Mouse (Mus musculus): Measurements from ENCODE around the gene Tfb1m. TPM values are rescaled to one million over a fixed set of nuclear protein-coding genes. Genes with fewer than 3 reads are reported as not detected.

Tfb1m gene
- polyA plus RNA-seq (2016; fragmentation: Nextera tagmentation; extraction: Ambion mirVana) = 23.5 and 27.2 TPM in 2 replicates

DNA sequence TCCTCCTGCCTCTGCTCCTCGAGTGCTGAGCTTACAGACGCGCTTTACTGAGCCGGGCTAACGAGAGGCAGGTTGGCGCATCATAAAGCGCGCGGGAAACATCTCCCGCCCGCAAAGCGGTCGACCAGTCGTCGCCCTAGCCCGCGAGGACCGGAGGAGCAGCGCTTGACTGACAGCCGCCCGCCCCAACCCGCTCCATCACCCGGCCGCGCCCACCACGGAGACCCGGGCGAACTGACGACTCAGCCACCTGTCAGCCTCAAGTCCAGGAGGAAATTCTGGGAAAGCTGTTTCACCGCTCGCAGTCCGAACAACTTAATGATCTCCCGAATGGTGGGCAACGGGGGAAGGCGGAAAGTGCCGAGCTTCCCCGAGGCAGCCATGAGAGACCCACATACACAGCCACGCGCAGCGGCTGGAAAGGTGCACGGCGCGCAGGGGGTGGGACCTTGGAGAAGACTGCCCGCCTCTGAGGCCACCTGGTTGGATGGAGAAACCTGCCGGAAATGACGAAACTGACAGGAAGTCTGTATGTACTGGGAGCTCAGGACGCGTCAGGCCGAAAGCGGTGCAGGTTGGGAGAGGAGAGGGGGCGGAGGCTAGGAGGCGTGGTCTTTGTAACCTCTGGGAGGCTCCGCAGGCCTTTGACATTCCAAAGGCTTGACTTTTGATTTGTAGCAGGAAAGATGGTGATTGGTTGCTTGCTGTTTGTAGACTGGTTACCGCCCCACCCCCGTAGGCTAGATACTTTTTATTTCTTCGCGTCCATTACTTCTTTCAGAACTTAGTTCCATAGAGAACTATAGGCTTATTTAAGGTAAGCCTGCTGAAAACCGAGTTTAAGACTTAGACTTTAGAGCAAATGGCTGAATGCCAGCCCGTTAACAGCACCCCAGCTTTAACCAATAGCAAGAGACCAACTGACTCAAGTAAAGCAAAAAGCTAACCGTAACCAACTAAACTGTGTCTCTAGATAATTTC, at the start of gene Tfb1m:
Gene Tfb1m (minus strand): TSS at position 451 of the 981 bp plus-strand sequence.
- no peaks in the 10 kb centered on the region for H3K9me3 ChIP-seq
- WGBS = under 1% methylated on average over 60 of the region's 60 CpGs
- peak within 1 kb of the TSS; percentile 90 for H3K27ac ChIP-seq
- H3K4me3 ChIP-seq = peak within 1 kb of the TSS; percentile 68
- H3K27me3 ChIP-seq (ENCODE audit: poor library complexity, severe bottlenecking) = no peaks in the 10 kb centered on the region
- peaks cover 8% of the 10 kb centered on the region for H3K36me3 ChIP-seq (replicated peaks)
- H3K4me1 ChIP-seq = peaks cover 27% of the 10 kb centered on the region
- DNase-seq (ENCODE audit: extremely low spot score, low spot score) = peak; percentile 98

- no peak overlapping the region for H3K27ac ChIP-seq
- WGBS = 91% methylated on average over 6 of the region's 6 CpGs
- no peaks in the 10 kb centered on the region for H3K27me3 ChIP-seq (ENCODE audit: poor library complexity, severe bottlenecking)
- H3K9me3 ChIP-seq = no peaks in the 10 kb centered on the region
- H3K4me1 ChIP-seq = no peaks in the 10 kb centered on the region
- H3K4me3 ChIP-seq = no peak overlapping the region
- no peaks in the 10 kb centered on the region for H3K36me3 ChIP-seq (replicated peaks)
- no peak for DNase-seq (ENCODE audit: extremely low spot score, low spot score)
Observed at GRCm38 (mm10) chr17:3602954-3603672, 45.5 kb upstream of the Tfb1m start.

DNA sequence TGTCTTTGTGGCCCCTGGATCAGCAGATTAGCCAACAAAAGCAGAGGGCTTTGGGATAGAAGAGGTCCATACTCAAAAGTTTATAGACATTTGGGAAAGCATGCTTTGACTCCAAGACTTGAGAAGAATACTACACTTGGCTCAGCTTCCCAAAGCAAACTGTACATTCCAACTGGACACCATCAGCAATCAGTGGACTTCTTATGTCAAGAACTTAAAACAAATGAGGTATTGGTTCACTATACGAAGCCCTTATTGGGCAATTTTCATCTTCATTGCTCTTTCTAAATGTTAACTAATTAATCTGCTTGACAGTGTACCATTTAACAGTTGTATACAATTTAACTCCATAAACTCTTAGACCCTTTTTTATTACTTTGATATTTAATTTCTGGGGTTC, 40.8 kb upstream of the Tfb1m start:
- no peaks in the 10 kb centered on the region for H3K36me3 ChIP-seq (replicated peaks)
- H3K4me1 ChIP-seq = no peaks in the 10 kb centered on the region; the same call in 1 of the 2 replicates
- no peaks in the 10 kb centered on the region for H3K9me3 ChIP-seq
- 91% methylated on average over 1 of the region's 1 CpGs for WGBS
- no peak overlapping the region for H3K4me3 ChIP-seq
- no peaks in the 10 kb centered on the region for H3K27me3 ChIP-seq (ENCODE audit: poor library complexity, severe bottlenecking)
- DNase-seq (ENCODE audit: extremely low spot score, low spot score) = no peak
- no peak overlapping the region for H3K27ac ChIP-seq

DNA sequence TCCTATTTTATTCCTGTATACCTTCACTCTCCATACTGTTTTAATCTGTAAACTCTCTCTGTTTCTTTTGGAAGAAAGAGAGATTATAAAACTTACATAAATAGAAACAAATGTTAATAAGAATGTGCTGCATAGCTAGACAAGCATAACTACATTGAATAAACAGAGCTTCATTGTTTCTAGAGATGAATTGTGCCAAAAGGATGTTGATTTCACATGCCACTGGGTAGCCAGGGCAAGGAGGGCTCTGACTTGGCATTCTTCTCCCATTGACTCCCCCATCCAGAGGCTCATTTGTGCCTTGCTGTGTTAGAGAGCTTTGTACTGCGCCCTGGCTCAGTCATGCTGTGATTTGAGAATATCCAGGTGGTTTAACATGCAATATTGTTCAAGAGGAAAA, 40.3 kb upstream of the Tfb1m start:
- WGBS = 75% methylated on average over 1 of the region's 1 CpGs
- H3K4me1 ChIP-seq = no peaks in the 10 kb centered on the region; the same call in 1 of the 2 replicates

DNA sequence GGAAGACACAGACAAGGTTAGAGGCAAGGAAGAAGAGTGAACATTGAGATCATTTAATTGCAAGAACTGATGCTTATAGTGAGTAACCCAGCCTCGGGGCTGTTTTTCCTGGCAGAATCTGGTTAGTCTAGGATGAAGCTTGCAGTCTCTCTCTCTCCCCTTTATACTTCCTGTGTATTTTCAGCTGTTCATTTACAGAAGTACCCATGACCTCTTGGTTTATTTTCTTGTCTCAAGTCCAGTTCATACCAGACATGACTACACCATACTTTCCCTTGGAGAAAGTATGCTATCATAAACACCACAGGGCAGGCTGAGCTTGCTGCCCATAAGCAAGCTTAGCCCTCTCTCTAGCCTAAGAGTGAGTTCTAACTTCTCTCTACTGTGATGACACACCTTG, 39.5 kb upstream of the Tfb1m start:
- Histone ChIP-seq H3K9me3 (no peaks in the 10 kb centered on the region), H3K36me3 (replicated peaks) (no peaks in the 10 kb centered on the region), H3K27me3 (ENCODE audit: poor library complexity, severe bottlenecking) (no peaks in the 10 kb centered on the region), H3K4me3 (no peak overlapping the region), H3K4me1 (no peaks in the 10 kb centered on the region; the same call in 1 of the 2 replicates), H3K27ac (no peak overlapping the region)
- no peak for DNase-seq (ENCODE audit: extremely low spot score, low spot score)
- 77% methylated on average over 1 of the region's 1 CpGs for WGBS

More for the DNA sequence above, 40.3 kb upstream of the Tfb1m start:
- no peaks in the 10 kb centered on the region for H3K9me3 ChIP-seq
- no peak for DNase-seq (ENCODE audit: extremely low spot score, low spot score)
- no peak overlapping the region for H3K27ac ChIP-seq
- H3K4me3 ChIP-seq = no peak overlapping the region
- H3K36me3 ChIP-seq (replicated peaks) = no peaks in the 10 kb centered on the region
- no peaks in the 10 kb centered on the region for H3K27me3 ChIP-seq (ENCODE audit: poor library complexity, severe bottlenecking)

- H3K27me3 ChIP-seq (ENCODE audit: poor library complexity, severe bottlenecking) = 0 out of 2 replicates have a peak, but pooled peaks cover 3% of the 10 kb centered on the region
- no peak overlapping the region for H3K27ac ChIP-seq
- WGBS = 8% methylated on average over 12 of the region's 12 CpGs
- H3K4me1 ChIP-seq = peaks cover 8% of the 10 kb centered on the region
- no peaks in the 10 kb centered on the region for H3K9me3 ChIP-seq
- peak; percentile 64 for DNase-seq (ENCODE audit: extremely low spot score, low spot score)
- no peaks in the 10 kb centered on the region for H3K36me3 ChIP-seq (replicated peaks)
- H3K4me3 ChIP-seq = no peak overlapping the region
Observed at GRCm38 (mm10) chr17:3570876-3571275, 13.3 kb upstream of the Tfb1m start.

DNA sequence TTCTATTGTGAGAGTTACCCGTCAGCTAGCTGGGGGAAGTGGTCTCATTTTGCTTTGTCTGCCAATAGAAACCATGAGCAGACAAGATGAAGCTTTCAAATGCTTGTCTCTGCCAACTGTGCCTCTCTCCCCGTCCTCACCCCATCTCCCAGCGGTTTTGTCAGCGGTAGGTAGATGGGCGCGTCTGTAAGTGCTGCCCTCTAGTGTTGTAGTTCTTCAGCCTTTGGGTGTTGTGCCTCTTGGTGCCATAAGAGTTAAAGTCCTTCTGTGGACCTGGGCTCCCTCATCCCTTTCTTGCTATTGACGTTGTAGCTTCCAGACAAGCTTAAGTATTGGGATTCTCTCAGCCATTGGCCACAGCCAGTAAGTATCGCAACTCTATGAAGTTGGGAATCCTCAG, 4.8 kb upstream of the Tfb1m start:
- Histone ChIP-seq H3K9me3 (no peaks in the 10 kb centered on the region), H3K4me3 (no peak overlapping the region), H3K36me3 (replicated peaks) (no peaks in the 10 kb centered on the region), H3K27ac (no peak overlapping the region), H3K4me1 (peaks cover 17% of the 10 kb centered on the region), H3K27me3 (ENCODE audit: poor library complexity, severe bottlenecking) (no peaks in the 10 kb centered on the region)
- WGBS = 63% methylated on average over 8 of the region's 8 CpGs
- no peak for DNase-seq (ENCODE audit: extremely low spot score, low spot score)

GRCm38 (mm10) chr17:3560534-3560933, 3.0 kb upstream of the Tfb1m start:
- H3K4me1 ChIP-seq = peaks cover 27% of the 10 kb centered on the region
- H3K27me3 ChIP-seq (ENCODE audit: poor library complexity, severe bottlenecking) = no peaks in the 10 kb centered on the region
- no peaks in the 10 kb centered on the region for H3K36me3 ChIP-seq (replicated peaks)
- no peak overlapping the region for H3K27ac ChIP-seq
- DNase-seq (ENCODE audit: extremely low spot score, low spot score) = no peak
- WGBS = 80% methylated on average over 3 of the region's 3 CpGs
- no peaks in the 10 kb centered on the region for H3K9me3 ChIP-seq
- H3K4me3 ChIP-seq = no peak overlapping the region

DNA sequence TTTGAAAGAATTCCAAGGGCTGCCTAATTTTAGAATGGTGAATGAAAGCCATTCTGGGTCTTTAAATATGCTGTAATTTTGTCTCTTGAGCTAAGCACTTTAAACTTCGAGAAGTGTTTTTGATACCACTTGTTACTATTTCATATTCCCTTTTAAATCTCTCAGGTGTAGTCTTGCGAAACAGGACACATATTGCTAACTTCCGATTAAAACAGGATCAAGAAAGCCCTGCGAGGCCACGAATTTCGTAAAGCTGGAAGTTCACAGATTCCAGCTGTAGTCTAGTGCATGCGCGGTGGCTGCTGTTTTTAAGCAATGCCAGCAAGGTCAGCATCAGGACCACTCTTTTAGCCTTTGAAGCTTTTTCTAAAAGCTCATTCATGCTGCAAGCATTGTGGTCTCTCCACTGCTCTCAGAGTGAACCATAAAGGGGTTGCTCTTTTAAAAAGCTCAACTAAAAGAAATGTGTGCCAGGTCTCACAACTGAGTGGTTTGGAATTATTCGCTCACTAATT, 832 bp upstream of the Tfb1m start:
- DNase-seq (ENCODE audit: extremely low spot score, low spot score) = peak; percentile 23
- Histone ChIP-seq H3K27me3 (ENCODE audit: poor library complexity, severe bottlenecking) (no peaks in the 10 kb centered on the region), H3K9me3 (no peaks in the 10 kb centered on the region), H3K4me1 (peaks cover 27% of the 10 kb centered on the region), H3K4me3 (peak overlapping the region; percentile 68), H3K27ac (peak overlapping the region; percentile 90), H3K36me3 (replicated peaks) (peaks cover 5% of the 10 kb centered on the region)
- WGBS = 68% methylated on average over 9 of the region's 9 CpGs

- no peak overlapping the region for H3K4me3 ChIP-seq
- H3K27me3 ChIP-seq (ENCODE audit: poor library complexity, severe bottlenecking) = no peaks in the 10 kb centered on the region
- H3K9me3 ChIP-seq = no peaks in the 10 kb centered on the region
- H3K27ac ChIP-seq = no peak overlapping the region
- H3K36me3 ChIP-seq (replicated peaks) = peaks cover 15% of the 10 kb centered on the region
- peaks cover 27% of the 10 kb centered on the region for H3K4me1 ChIP-seq
- 87% methylated on average over 1 of the region's 1 CpGs for WGBS
- DNase-seq (ENCODE audit: extremely low spot score, low spot score) = no peak
Observed at GRCm38 (mm10) chr17:3556251-3556650, 1.3 kb downstream of the Tfb1m start.

DNA sequence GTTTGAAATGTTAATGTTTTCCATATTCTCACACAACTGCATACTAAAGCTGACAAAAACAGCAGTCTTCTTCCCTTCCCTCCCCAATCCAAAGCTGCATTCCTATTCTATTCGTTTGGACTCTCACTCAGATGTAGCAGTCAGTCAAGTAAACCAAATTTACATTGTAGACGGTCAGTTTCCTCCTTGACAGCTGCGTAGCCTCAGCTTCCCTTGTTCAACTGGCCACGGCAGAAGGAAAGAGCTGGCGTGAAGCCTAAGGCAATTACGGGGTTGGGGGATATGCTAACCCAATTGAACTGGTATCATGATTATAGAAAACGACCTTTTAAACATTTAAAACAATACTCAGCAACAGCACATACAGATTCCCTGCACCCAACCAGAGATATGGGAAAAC, 9.9 kb downstream of the Tfb1m start:
- Histone ChIP-seq H3K36me3 (replicated peaks) (peaks cover 8% of the 10 kb centered on the region), H3K27me3 (ENCODE audit: poor library complexity, severe bottlenecking) (no peaks in the 10 kb centered on the region), H3K27ac (no peak overlapping the region), H3K4me1 (no peaks in the 10 kb centered on the region), H3K4me3 (no peak overlapping the region), H3K9me3 (no peaks in the 10 kb centered on the region)
- 78% methylated on average over 7 of the region's 7 CpGs for WGBS
- no peak for DNase-seq (ENCODE audit: extremely low spot score, low spot score)

- H3K4me3 ChIP-seq = no peak overlapping the region
- peaks cover 17% of the 10 kb centered on the region for H3K36me3 ChIP-seq (replicated peaks)
- H3K4me1 ChIP-seq = no peaks in the 10 kb centered on the region
- WGBS = 92% methylated on average over 5 of the region's 5 CpGs
- H3K9me3 ChIP-seq = no peaks in the 10 kb centered on the region
- DNase-seq (ENCODE audit: extremely low spot score, low spot score) = no peak
- no peak overlapping the region for H3K27ac ChIP-seq
- no peaks in the 10 kb centered on the region for H3K27me3 ChIP-seq (ENCODE audit: poor library complexity, severe bottlenecking)
Observed at GRCm38 (mm10) chr17:3541033-3541432, 16.5 kb downstream of the Tfb1m start.
